Comparison of ENCODE assay signal across 8 mouse cellular contexts in the genomic region with DNA sequence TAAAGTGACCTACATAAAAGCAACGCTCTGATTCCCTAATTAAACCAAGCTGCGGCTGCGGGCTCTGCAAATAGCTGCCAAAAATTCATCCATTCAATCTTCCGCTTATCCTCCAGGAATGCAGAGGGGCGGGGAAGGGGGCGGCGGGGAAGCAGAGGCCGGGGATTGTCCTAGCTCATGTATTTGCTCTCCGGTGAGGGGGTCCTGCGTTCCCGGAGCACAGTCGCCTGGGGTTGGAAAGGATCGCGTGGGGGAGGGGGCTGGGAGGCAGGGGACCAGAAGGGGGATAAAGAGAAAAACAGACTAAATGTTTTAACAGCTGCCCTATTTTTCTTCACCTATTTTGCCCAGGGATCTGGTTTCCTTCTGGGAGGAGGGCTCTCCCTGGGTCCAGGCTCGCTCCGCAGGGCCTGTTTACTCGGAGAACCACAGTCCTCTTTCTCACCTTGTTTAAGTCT.
A peak's percentile ranks its signal among the peaks of the same experiment; 100 is the strongest.
DNase-seq lines count a peak whose midpoint lies in the region; ATAC-seq and TF ChIP-seq lines count a peak whose summit lies in the region.

No protein-coding gene starts in this region.

- no peaks in the 10 kb centered on the region for H3K36me3 ChIP-seq in embryonic facial prominence, embryonic 15.5 days
- H3K36me3 ChIP-seq in limb, embryonic 10.5 days, result 0 out of 2 replicates have a peak, but pooled peaks cover 2% of the 10 kb centered on the region
- H3K36me3 ChIP-seq in neural tube, embryonic 13.5 days, result no peaks in the 10 kb centered on the region
- H3K36me3 ChIP-seq in thymus, adult 2 months (ENCODE audit: control insufficient read depth, insufficient read depth, low read length), result no peaks in the 10 kb centered on the region

- TF ChIP-seq CTCF in gastrocnemius, adult 2 months (IDR thresholded peaks at IDR 0.05), result no peak
- no peak for TF ChIP-seq CTCF in thymus, adult 2 months (IDR thresholded peaks at IDR 0.05; ENCODE audit: borderline replicate concordance, control insufficient read depth, extremely low read depth, insufficient read depth, low read length, poor library complexity)

- peak; percentile 86 for ATAC-seq in embryonic facial prominence, embryonic 15.5 days (ENCODE audit: insufficient number of reproducible peaks, low FRiP score, low TSS enrichment, low read depth)
- peak; percentile 78; the same call in 1 of the 2 replicates for ATAC-seq in neural tube, embryonic 13.5 days (ENCODE audit: low read depth)

- H3K4me2 ChIP-seq in embryonic facial prominence, embryonic 15.5 days (replicated peaks), result peak overlapping the region; percentile 54
- H3K4me2 ChIP-seq in neural tube, embryonic 13.5 days, result peak overlapping the region; percentile 61

- H3K4me3 ChIP-seq in gastrocnemius, adult 2 months, result peak overlapping the region; percentile 63
- peak overlapping the region; percentile 31 for H3K4me3 ChIP-seq in embryonic facial prominence, embryonic 15.5 days (replicated peaks)
- H3K4me3 ChIP-seq in limb, embryonic 10.5 days, result peak overlapping the region; percentile 41
- H3K4me3 ChIP-seq in neural tube, embryonic 13.5 days, result peak overlapping the region; percentile 29
- no peak overlapping the region for H3K4me3 ChIP-seq in thymus, adult 2 months (ENCODE audit: control insufficient read depth, insufficient read depth, low read length)

- no peak for TF ChIP-seq POLR2A in thymus, adult 2 months (IDR thresholded peaks at IDR 0.05; ENCODE audit: control insufficient read depth, extremely low read depth, insufficient read depth, low read length, poor library complexity)

- peak overlapping the region; percentile 51 for H3K27ac ChIP-seq in gastrocnemius, adult 2 months
- H3K27ac ChIP-seq in embryonic facial prominence, embryonic 15.5 days (replicated peaks), result peak overlapping the region; percentile 93
- peak overlapping the region; percentile 88 for H3K27ac ChIP-seq in limb, embryonic 10.5 days
- peak overlapping the region; percentile 49; the same call in 1 of the 2 replicates for H3K27ac ChIP-seq in neural tube, embryonic 13.5 days (replicated peaks)
- H3K27ac ChIP-seq in thymus, adult 2 months (ENCODE audit: control insufficient read depth, insufficient read depth, low read length), result no peak overlapping the region

- H3K9me3 ChIP-seq in embryonic facial prominence, embryonic 15.5 days (replicated peaks), result no peaks in the 10 kb centered on the region
- no peaks in the 10 kb centered on the region for H3K9me3 ChIP-seq in limb, embryonic 10.5 days (replicated peaks)
- no peaks in the 10 kb centered on the region; the same call in 1 of the 2 replicates for H3K9me3 ChIP-seq in neural tube, embryonic 13.5 days

- no peak overlapping the region for H3K9ac ChIP-seq in embryonic facial prominence, embryonic 15.5 days
- peak overlapping the region; percentile 64 for H3K9ac ChIP-seq in neural tube, embryonic 13.5 days

- DNase-seq in gastrocnemius, adult 2 months, result peak; percentile 20
- DNase-seq in gastrocnemius, adult 18-20 months (ENCODE audit: low spot score), result no peak
- peak; percentile 83 for DNase-seq in 3T3-L1 (ENCODE audit: low read depth, low spot score)
- DNase-seq in limb, embryonic 10.5 days (ENCODE audit: low spot score), result peak; percentile 86
- DNase-seq in thymus, postnatal 36 days, result no peak
- DNase-seq in thymus, adult 2 months, result no peak

- intact Hi-C loops in gastrocnemius, adult 2 months (cut with DNase I), result no loop called here

- H3K4me1 ChIP-seq in embryonic facial prominence, embryonic 15.5 days, result peaks cover 46% of the 10 kb centered on the region
- peaks cover 58% of the 10 kb centered on the region for H3K4me1 ChIP-seq in limb, embryonic 10.5 days
- H3K4me1 ChIP-seq in neural tube, embryonic 13.5 days (replicated peaks), result peaks cover 35% of the 10 kb centered on the region
- no peaks in the 10 kb centered on the region for H3K4me1 ChIP-seq in thymus, adult 2 months (replicated peaks; ENCODE audit: control insufficient read depth, insufficient read depth, low read length)

- WGBS in embryonic facial prominence, embryonic 15.5 days, result under 1% methylated on average over 17 of the region's 17 CpGs
- WGBS in limb, embryonic 10.5 days, result 1% methylated on average over 17 of the region's 17 CpGs
- WGBS in neural tube, embryonic 13.5 days, result 2% methylated on average over 17 of the region's 17 CpGs
- 64% methylated on average over 17 of the region's 17 CpGs for WGBS in thymus, adult 2 months

- no peaks in the 10 kb centered on the region for H3K27me3 ChIP-seq in embryonic facial prominence, embryonic 15.5 days
- H3K27me3 ChIP-seq in limb, embryonic 10.5 days (ENCODE audit: low read depth, poor library complexity, severe bottlenecking), result no peaks in the 10 kb centered on the region
- H3K27me3 ChIP-seq in neural tube, embryonic 13.5 days, result no peaks in the 10 kb centered on the region
- H3K27me3 ChIP-seq in thymus, adult 2 months (ENCODE audit: control insufficient read depth, insufficient read depth, low read length), result no peaks in the 10 kb centered on the region

Comparison
In these comparisons a context has a peak if more than half of its experiments do, and no peak if none do; other contexts are left out.
1. DNase-seq: peak in gastrocnemius, adult 2 months (single experiment), 3T3-L1 (single experiment) and limb, embryonic 10.5 days (single experiment); none in gastrocnemius, adult 18-20 months (single experiment), thymus, postnatal 36 days (0 of 2) and thymus, adult 2 months (single experiment).